Mouse (Mus musculus) erythroblast, embryonic 14.5 days (primary cell): ENCODE results near the gene Ltbp1.

Experiments
- GATA1 ChIP-seq: IDR thresholded peaks from 2 replicates; pipeline ENCODE4 v1.6.1; 2012; ENCODE audit warnings: low read length, inconsistent platforms, mixed read lengths
- TAL1 ChIP-seq: IDR thresholded peaks from 3 replicates; pipeline ENCODE4 v1.6.1; 2012; ENCODE audit warnings: low read length, inconsistent platforms, mixed read lengths

GRCm38 (mm10) chr17:75174501-75174900, 169.1 kb downstream of the Ltbp1 start:
- TF ChIP-seq GATA1 (no peak), TAL1 (no peak)
